Mouse (Mus musculus) bone marrow, adult 2 months (tissue): Measurements from ENCODE around the gene Crmp1.

Experiments
- CTCF ChIP-seq: fragments of 200-500 bp; IDR thresholded peaks from 2 replicates; pipeline ENCODE4 v1.5.1; 2011; ENCODE audit warnings: low read length, control low read depth; ENCODE audit not compliant: control insufficient read depth, insufficient read depth
- POLR2A ChIP-seq: fragments of 200-500 bp; IDR thresholded peaks from 2 replicates; pipeline ENCODE4 v1.6.1; 2011; ENCODE audit warnings: low read depth, mild to moderate bottlenecking, control low read depth, low read length, borderline replicate concordance; ENCODE audit not compliant: control insufficient read depth

DNA sequence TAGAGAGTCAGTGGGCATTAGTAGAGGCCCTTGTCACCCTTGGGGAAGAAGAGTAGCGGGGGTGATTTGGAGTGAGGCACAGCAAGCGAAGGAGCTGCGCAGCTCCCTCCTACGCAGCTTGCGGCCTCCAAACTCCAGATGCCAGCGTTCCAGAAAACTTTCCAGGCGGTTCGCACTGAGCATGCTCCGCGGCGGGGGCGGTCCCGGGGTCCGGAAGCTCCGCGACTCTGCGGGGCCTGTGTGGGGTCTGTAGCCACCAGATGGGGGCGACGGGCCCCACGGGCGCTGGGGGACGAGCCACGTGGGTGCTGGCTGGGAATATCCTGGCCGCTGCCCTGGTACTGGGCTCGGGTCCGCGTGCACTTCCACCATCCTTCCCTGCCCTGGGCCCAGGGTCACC is 96.5 kb downstream of the Crmp1 start, which contains the start of gene Evc2:
- no peak for TF ChIP-seq POLR2A
- TF ChIP-seq CTCF, result no peak
